Mouse (Mus musculus) sigmoid colon, adult 10 weeks (tissue): ENCODE data around the gene Samd9l. TPM values are rescaled to one million over a fixed set of nuclear protein-coding genes. Genes with fewer than 3 reads are reported as not detected.

Source experiments
- polyA plus RNA-seq: library from polyadenylated mRNA; stranded (reverse); fragments of 350-450 nt; fragmentation: Illumina TruSeq; extraction: RNeasy Lipid Tissue Mini Kit (QIAGEN cat#74804); gene quantifications from one replicate; pipeline ENCODE4 v1.2.3, GENCODE M21; 2014; ENCODE audit warnings: low read depth, low replicate concordance

The Samd9l gene
- 285 TPM for polyA plus RNA-seq

GRCm38 (mm10) chr6:3399340-3400068, at the start of gene Samd9l:
Samd9l (minus strand) TSS chr6:3399572.

Other genes starting within 250 kb of the Samd9l start
- gene Hepacam2, start 98.7 kb upstream of the Samd9l start, polyA plus RNA-seq: 445 TPM
- gene Vps50, start 98.8 kb upstream of the Samd9l start, polyA plus RNA-seq: 83.5 TPM